Mouse (Mus musculus): ENCODE measurements at regions not wholly inside any gene's neighbourhood (a gene's known extent, or its start where the extent isn't known, plus 50 kb on each side); places are given as distances from the start of the nearest gene placed in this dataset.

- ATAC-seq (ENCODE audit: insufficient number of reproducible peaks, insufficient read depth, low FRiP score, low TSS enrichment, low read depth), result no peak
- 35% methylated on average over 10 of the region's 10 CpGs for WGBS
- H3K9me3 ChIP-seq, result no peaks in the 10 kb centered on the region
- H3K4me1 ChIP-seq (replicated peaks), result peaks cover 37% of the 10 kb centered on the region
- H3K27me3 ChIP-seq, result peaks cover 25% of the 10 kb centered on the region
- no peak overlapping the region for H3K27ac ChIP-seq
- H3K9ac ChIP-seq (replicated peaks), result no peak overlapping the region
- no peak overlapping the region for H3K4me2 ChIP-seq
- H3K36me3 ChIP-seq, result no peaks in the 10 kb centered on the region
- H3K4me3 ChIP-seq (replicated peaks), result no peak overlapping the region
These were observed 149.4 kb upstream of the Pitx1 start for GRCm38 (mm10) chr13:55985396-55985795.

- Histone ChIP-seq H3K36me3 (no peaks in the 10 kb centered on the region), H3K27ac (no peak overlapping the region), H3K27me3 (peaks cover 25% of the 10 kb centered on the region), H3K4me1 (replicated peaks) (peaks cover 36% of the 10 kb centered on the region), H3K9ac (replicated peaks) (no peak overlapping the region), H3K9me3 (no peaks in the 10 kb centered on the region), H3K4me3 (replicated peaks) (no peak overlapping the region), H3K4me2 (no peak overlapping the region)
- WGBS, result 71% methylated on average over 6 of the region's 6 CpGs
- ATAC-seq (ENCODE audit: insufficient number of reproducible peaks, insufficient read depth, low FRiP score, low TSS enrichment, low read depth), result no peak
These were observed 148.8 kb upstream of the Pitx1 start for GRCm38 (mm10) chr13:55984772-55985171.

- H3K4me1 ChIP-seq (replicated peaks), result peaks cover 29% of the 10 kb centered on the region
- ATAC-seq (ENCODE audit: insufficient number of reproducible peaks, insufficient read depth, low FRiP score, low TSS enrichment, low read depth), result no peak
- no peaks in the 10 kb centered on the region for H3K36me3 ChIP-seq
- H3K9me3 ChIP-seq, result no peaks in the 10 kb centered on the region
- 47% methylated on average over 9 of the region's 9 CpGs for WGBS
- H3K9ac ChIP-seq (replicated peaks), result no peak overlapping the region
- H3K27ac ChIP-seq, result no peak overlapping the region
- no peak overlapping the region for H3K4me2 ChIP-seq
- no peak overlapping the region for H3K4me3 ChIP-seq (replicated peaks)
- peaks cover 29% of the 10 kb centered on the region for H3K27me3 ChIP-seq
These were observed 147.9 kb upstream of the Pitx1 start for GRCm38 (mm10) chr13:55983851-55984250.

- Histone ChIP-seq H3K4me2 (no peak overlapping the region), H3K36me3 (no peaks in the 10 kb centered on the region), H3K27me3 (peaks cover 31% of the 10 kb centered on the region), H3K4me1 (replicated peaks) (peaks cover 42% of the 10 kb centered on the region), H3K27ac (no peak overlapping the region), H3K4me3 (replicated peaks) (no peak overlapping the region), H3K9ac (replicated peaks) (no peak overlapping the region), H3K9me3 (no peaks in the 10 kb centered on the region)
- ATAC-seq (ENCODE audit: insufficient number of reproducible peaks, insufficient read depth, low FRiP score, low TSS enrichment, low read depth), result no peak
- 46% methylated on average over 6 of the region's 6 CpGs for WGBS
These were observed 145.0 kb upstream of the Pitx1 start for GRCm38 (mm10) chr13:55981041-55981440.

- no peak overlapping the region for H3K4me2 ChIP-seq
- H3K4me3 ChIP-seq (replicated peaks), result no peak overlapping the region
- WGBS, result 67% methylated on average over 3 of the region's 3 CpGs
- ATAC-seq (ENCODE audit: insufficient number of reproducible peaks, insufficient read depth, low FRiP score, low TSS enrichment, low read depth), result no peak
- H3K27me3 ChIP-seq, result peaks cover 14% of the 10 kb centered on the region
- no peaks in the 10 kb centered on the region for H3K36me3 ChIP-seq
- H3K27ac ChIP-seq, result no peak overlapping the region
- no peaks in the 10 kb centered on the region for H3K9me3 ChIP-seq
- no peak overlapping the region for H3K9ac ChIP-seq (replicated peaks)
- peaks cover 35% of the 10 kb centered on the region for H3K4me1 ChIP-seq (replicated peaks)
These were observed 141.9 kb upstream of the Pitx1 start for GRCm38 (mm10) chr13:55977902-55978301.

- WGBS, result 13% methylated on average over 10 of the region's 10 CpGs
- peak overlapping the region; percentile 24 for H3K9ac ChIP-seq (replicated peaks)
These were observed 141.0 kb upstream of the Pitx1 start for GRCm38 (mm10) chr13:55976911-55977381.

GRCm38 (mm10) chr13:55974105-55974504, 138.1 kb upstream of the Pitx1 start:
- peaks cover 4% of the 10 kb centered on the region for H3K27me3 ChIP-seq
- no peak overlapping the region for H3K4me2 ChIP-seq
- H3K9me3 ChIP-seq, result 0 out of 2 replicates have a peak, but pooled peaks cover 2% of the 10 kb centered on the region
- H3K27ac ChIP-seq, result no peak overlapping the region
- 59% methylated on average over 5 of the region's 5 CpGs for WGBS
- H3K36me3 ChIP-seq, result no peaks in the 10 kb centered on the region
- no peak overlapping the region for H3K4me3 ChIP-seq (replicated peaks)
- peaks cover 14% of the 10 kb centered on the region for H3K4me1 ChIP-seq (replicated peaks)
- 0 out of 2 replicates have a peak, but pooled peaks have one; percentile 18 for ATAC-seq (ENCODE audit: insufficient number of reproducible peaks, insufficient read depth, low FRiP score, low TSS enrichment, low read depth)
- H3K9ac ChIP-seq (replicated peaks), result no peak overlapping the region

More at GRCm38 (mm10) chr13:55976911-55977381, 141.0 kb upstream of the Pitx1 start:
- H3K4me3 ChIP-seq (replicated peaks), result no peak overlapping the region
- peak overlapping the region; percentile 46; the same call in 1 of the 2 replicates for H3K27ac ChIP-seq
- peaks cover 26% of the 10 kb centered on the region for H3K4me1 ChIP-seq (replicated peaks)
- H3K9me3 ChIP-seq, result no peaks in the 10 kb centered on the region
- peak overlapping the region; percentile 15; the same call in 1 of the 2 replicates for H3K4me2 ChIP-seq
- no peak for ATAC-seq (ENCODE audit: insufficient number of reproducible peaks, insufficient read depth, low FRiP score, low TSS enrichment, low read depth)
- no peaks in the 10 kb centered on the region for H3K36me3 ChIP-seq
- H3K27me3 ChIP-seq, result peaks cover 5% of the 10 kb centered on the region

GRCm38 (mm10) chr13:55970687-55971086, 134.7 kb upstream of the Pitx1 start:
- no peak overlapping the region for H3K4me3 ChIP-seq (replicated peaks)
- no peak overlapping the region for H3K9ac ChIP-seq (replicated peaks)
- H3K4me2 ChIP-seq, result no peak overlapping the region
- WGBS, result 90% methylated on average over 6 of the region's 6 CpGs
- H3K4me1 ChIP-seq (replicated peaks), result peaks cover 12% of the 10 kb centered on the region
- no peak overlapping the region for H3K27ac ChIP-seq
- no peaks in the 10 kb centered on the region for H3K36me3 ChIP-seq
- no peak for ATAC-seq (ENCODE audit: insufficient number of reproducible peaks, insufficient read depth, low FRiP score, low TSS enrichment, low read depth)
- peaks cover 17% of the 10 kb centered on the region for H3K27me3 ChIP-seq
- 0 out of 2 replicates have a peak, but pooled peaks cover 2% of the 10 kb centered on the region for H3K9me3 ChIP-seq

- no peak for ATAC-seq (ENCODE audit: insufficient number of reproducible peaks, insufficient read depth, low FRiP score, low TSS enrichment, low read depth)
These were observed 133.5 kb upstream of the Pitx1 start for GRCm38 (mm10) chr13:55969473-55969872.

GRCm38 (mm10) chr13:55967151-55967550, 131.2 kb upstream of the Pitx1 start:
- Histone ChIP-seq H3K27ac (no peak overlapping the region), H3K27me3 (peaks cover 22% of the 10 kb centered on the region), H3K4me1 (replicated peaks) (peaks cover 31% of the 10 kb centered on the region), H3K4me3 (replicated peaks) (no peak overlapping the region), H3K9me3 (0 out of 2 replicates have a peak, but pooled peaks cover 2% of the 10 kb centered on the region), H3K36me3 (no peaks in the 10 kb centered on the region), H3K4me2 (no peak overlapping the region), H3K9ac (replicated peaks) (no peak overlapping the region)
- 75% methylated on average over 6 of the region's 6 CpGs for WGBS
- ATAC-seq (ENCODE audit: insufficient number of reproducible peaks, insufficient read depth, low FRiP score, low TSS enrichment, low read depth), result no peak

More at GRCm38 (mm10) chr13:55969473-55969872, 133.5 kb upstream of the Pitx1 start:
- Histone ChIP-seq H3K9me3 (0 out of 2 replicates have a peak, but pooled peaks cover 2% of the 10 kb centered on the region), H3K27me3 (peaks cover 22% of the 10 kb centered on the region), H3K4me1 (replicated peaks) (peaks cover 17% of the 10 kb centered on the region), H3K4me3 (replicated peaks) (no peak overlapping the region), H3K9ac (replicated peaks) (no peak overlapping the region), H3K4me2 (no peak overlapping the region), H3K27ac (no peak overlapping the region), H3K36me3 (no peaks in the 10 kb centered on the region)
- WGBS, result 91% methylated on average over 4 of the region's 4 CpGs

GRCm38 (mm10) chr13:55963005-55963620, 127.1 kb upstream of the Pitx1 start:
- no peaks in the 10 kb centered on the region for H3K36me3 ChIP-seq
- peak overlapping the region; percentile 43 for H3K4me3 ChIP-seq (replicated peaks)
- peak overlapping the region; percentile 92 for H3K27ac ChIP-seq
- peaks cover 47% of the 10 kb centered on the region for H3K4me1 ChIP-seq (replicated peaks)
- ATAC-seq (ENCODE audit: insufficient number of reproducible peaks, insufficient read depth, low FRiP score, low TSS enrichment, low read depth), result peak; percentile 84
- H3K9me3 ChIP-seq, result no peaks in the 10 kb centered on the region
- WGBS, result 2% methylated on average over 22 of the region's 22 CpGs
- H3K4me2 ChIP-seq, result peak overlapping the region; percentile 83
- H3K9ac ChIP-seq (replicated peaks), result peak overlapping the region; percentile 66
- H3K27me3 ChIP-seq, result peaks cover 22% of the 10 kb centered on the region

Data from limb, embryonic 12.5 days (tissue).